Mouse (Mus musculus) heart, adult 2 months (tissue): ENCODE data around the gene Atp5c1. TPM values are rescaled to one million over a fixed set of nuclear protein-coding genes. Genes with fewer than 3 reads are reported as not detected.

Experiments
- DNase-seq, 2 experiments: peaks; one replicate each; pipeline ENCODE4 v3.0.0; 2021
- H3K27ac ChIP-seq: fragments of 200-600 bp; 2 replicates; pipeline ENCODE4 v1.8.1; 2022
- H3K27me3 ChIP-seq: fragments of 200-500 bp; 2 replicates; pipeline ENCODE4 v1.6.1; 2012; ENCODE audit warnings: mild to moderate bottlenecking, low read length, inconsistent platforms, mixed read lengths; ENCODE audit not compliant: control insufficient read depth, insufficient read depth
- H3K36me3 ChIP-seq: fragments of 200-500 bp; 2 replicates; pipeline ENCODE4 v1.6.1; 2012; ENCODE audit warnings: low read length, inconsistent platforms; ENCODE audit not compliant: control insufficient read depth, insufficient read depth
- H3K4me1 ChIP-seq: fragments of 200-500 bp; 2 replicates; pipeline ENCODE4 v1.6.1; 2011; ENCODE audit warnings: low read length; ENCODE audit not compliant: control insufficient read depth, insufficient read depth
- H3K4me3 ChIP-seq: fragments of 200-600 bp; 2 replicates; pipeline ENCODE4 v1.8.1; 2022
- H3K79me2 ChIP-seq: fragments of 200-500 bp; replicated peaks from 2 replicates; pipeline ENCODE4 v1.6.1; 2012; ENCODE audit warnings: mild to moderate bottlenecking, inconsistent platforms, low read length, moderate library complexity, mixed read lengths; ENCODE audit not compliant: control insufficient read depth, insufficient read depth
- H3K9ac ChIP-seq: fragments of 200-500 bp; 2 replicates; pipeline ENCODE4 v1.6.1; 2012; ENCODE audit warnings: low read depth, mild to moderate bottlenecking, control low read depth, inconsistent platforms, low read length, mixed read lengths
- CTCF ChIP-seq: fragments of 200-600 bp; IDR thresholded peaks from 2 replicates; pipeline ENCODE4 v1.8.1; 2022; ENCODE audit warnings: antibody characterized with exemption, mild to moderate bottlenecking, moderate library complexity
- EP300 ChIP-seq: fragments of 200-500 bp; IDR thresholded peaks from 2 replicates; pipeline ENCODE4 v1.6.1; 2011; ENCODE audit warnings: low read depth, low read length, control low read depth; ENCODE audit not compliant: insufficient read depth
- POLR2A ChIP-seq: fragments of 200-500 bp; IDR thresholded peaks from 2 replicates; pipeline ENCODE4 v1.6.1; 2011; ENCODE audit warnings: mild to moderate bottlenecking, low read depth, low read length, control low read depth; ENCODE audit not compliant: insufficient read depth
- WGBS: fragments of 180-500 bp; shearing (Covaris S2); methylation state at CpG from one replicate; pipeline ENCODE4 v1.1.7; 2018; 5-methylcytosine and 5-hydroxymethylcytosine counted together
- intact Hi-C: fragments of 180-260 bp; cut with DNase I; formaldehyde crosslinking; loops from one replicate; pipeline ENCODE4 v1.15.1; 2025
- polyA plus RNA-seq: library from polyadenylated mRNA; depleted of rRNA; stranded (reverse); fragments of >200 nt; gene quantifications from 2 replicates; pipeline ENCODE4 v1.2.3, GENCODE M21; 2012
- total RNA-seq, 2 experiments: library from RNA; stranded (reverse); gene quantifications; 2 replicates each; pipeline ENCODE4 v1.2.3; 2021

The Atp5c1 gene
- total and polyA plus RNA-seq, 3 experiments: 1,340 to 1,622 (median 1,558) TPM

- intact Hi-C loops: no loop called here
- DNase-seq: no peak
- Histone ChIP-seq H3K27ac (no peak overlapping the region), H3K27me3 (no peaks in the 10 kb centered on the region), H3K4me3 (no peak overlapping the region), H3K9ac (no peak overlapping the region), H3K79me2 (no peaks in the 10 kb centered on the region), H3K4me1 (no peaks in the 10 kb centered on the region), H3K36me3 (no peaks in the 10 kb centered on the region)
- TF ChIP-seq POLR2A (no peak), CTCF (no peak), EP300 (no peak)
- 39% methylated on average over 1 of the region's 1 CpGs for WGBS
These were observed 38.4 kb upstream of the Atp5c1 start for GRCm38 (mm10) chr2:10118751-10119150.

DNA sequence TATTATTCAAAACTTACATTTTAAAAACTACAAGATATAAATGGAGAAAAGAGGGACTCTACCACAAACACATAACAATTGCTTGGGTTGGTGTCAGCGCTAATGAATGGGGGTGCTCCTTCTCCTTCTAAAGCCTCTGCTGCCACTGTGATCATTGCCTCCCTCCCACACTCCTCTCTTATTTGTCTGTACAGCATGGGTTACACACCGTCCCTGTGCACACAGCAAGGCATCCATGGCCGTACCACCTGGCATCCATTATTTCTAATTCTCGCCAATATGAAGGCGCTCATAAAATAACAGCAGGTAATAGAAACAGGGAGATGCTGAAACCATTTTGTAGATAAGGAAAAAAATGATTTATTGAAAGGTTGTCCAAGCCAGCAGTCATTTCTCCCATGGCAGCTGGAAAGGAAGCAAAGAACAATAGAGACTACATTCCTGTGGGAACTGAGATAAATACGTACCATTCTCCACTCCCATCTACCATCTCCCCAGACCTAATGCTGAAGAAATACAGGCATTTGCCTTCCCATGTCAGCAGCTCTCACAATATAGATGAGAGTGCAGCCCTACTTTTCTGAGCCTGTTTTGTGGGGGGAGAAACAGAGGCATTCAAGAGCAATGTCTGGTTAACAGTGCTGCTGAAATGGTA, 28.4 kb upstream of the Atp5c1 start:
- H3K79me2 ChIP-seq: no peaks in the 10 kb centered on the region
- DNase-seq: no peak
- no peaks in the 10 kb centered on the region; the same call in 1 of the 2 replicates for H3K4me1 ChIP-seq
- TF ChIP-seq POLR2A: no peak
- TF ChIP-seq CTCF: no peak
- TF ChIP-seq EP300: no peak
- H3K4me3 ChIP-seq: no peak overlapping the region
- WGBS: 49% methylated on average over 6 of the region's 6 CpGs
- H3K27me3 ChIP-seq: no peaks in the 10 kb centered on the region
- intact Hi-C loops: no loop called here
- H3K27ac ChIP-seq: no peak overlapping the region
- H3K36me3 ChIP-seq: no peaks in the 10 kb centered on the region
- no peak overlapping the region for H3K9ac ChIP-seq

- WGBS: 32% methylated on average over 6 of the region's 6 CpGs
- no peaks in the 10 kb centered on the region for H3K36me3 ChIP-seq
- H3K9ac ChIP-seq: no peak overlapping the region
- no peak for TF ChIP-seq POLR2A
- peak; percentile 86 for TF ChIP-seq CTCF
- TF ChIP-seq EP300: 0 out of 2 replicates have a peak, but pooled peaks have one; percentile 42
- H3K27me3 ChIP-seq: no peaks in the 10 kb centered on the region
- H3K27ac ChIP-seq: no peak overlapping the region
- H3K4me3 ChIP-seq: no peak overlapping the region
- H3K4me1 ChIP-seq: no peaks in the 10 kb centered on the region
- no peaks in the 10 kb centered on the region for H3K79me2 ChIP-seq
- intact Hi-C loops: loop anchor here (1.0 to 2.0 kb wide), 2 partner anchors 42 to 187 kb away; no protein-coding TSS in a partner anchor
- peak; percentile 27 to 51 for DNase-seq
These were observed 20.9 kb upstream of the Atp5c1 start for GRCm38 (mm10) chr2:10101180-10101579.

DNA sequence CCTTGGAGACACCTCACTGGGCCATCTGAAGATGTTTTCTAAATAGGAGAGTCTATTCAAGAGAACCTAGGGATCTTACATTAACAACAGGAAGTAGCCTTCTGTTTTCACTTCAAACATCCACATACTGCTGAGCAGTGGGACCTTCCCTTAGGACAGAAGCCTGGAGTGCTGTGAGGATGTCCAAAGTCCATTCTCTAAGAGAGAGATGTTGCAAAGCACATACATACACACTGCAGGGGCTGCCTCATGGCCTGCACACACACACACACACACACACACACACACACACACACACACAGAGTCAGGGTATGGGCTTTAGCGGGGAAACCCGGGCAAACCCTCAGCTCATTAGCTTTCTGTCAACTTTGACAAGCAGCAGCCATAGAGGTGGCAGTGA, 20.2 kb upstream of the Atp5c1 start:
- Histone ChIP-seq H3K4me1 (no peaks in the 10 kb centered on the region), H3K4me3 (no peak overlapping the region), H3K9ac (no peak overlapping the region), H3K27ac (no peak overlapping the region), H3K27me3 (no peaks in the 10 kb centered on the region), H3K79me2 (no peaks in the 10 kb centered on the region), H3K36me3 (no peaks in the 10 kb centered on the region)
- 85% methylated on average over 2 of the region's 2 CpGs for WGBS
- TF ChIP-seq EP300 (no peak), POLR2A (no peak), CTCF (no peak)
- intact Hi-C loops: loop anchor here (2.0 kb wide), 1 partner anchor 42 kb away; no protein-coding TSS in a partner anchor
- no peak for DNase-seq

DNA sequence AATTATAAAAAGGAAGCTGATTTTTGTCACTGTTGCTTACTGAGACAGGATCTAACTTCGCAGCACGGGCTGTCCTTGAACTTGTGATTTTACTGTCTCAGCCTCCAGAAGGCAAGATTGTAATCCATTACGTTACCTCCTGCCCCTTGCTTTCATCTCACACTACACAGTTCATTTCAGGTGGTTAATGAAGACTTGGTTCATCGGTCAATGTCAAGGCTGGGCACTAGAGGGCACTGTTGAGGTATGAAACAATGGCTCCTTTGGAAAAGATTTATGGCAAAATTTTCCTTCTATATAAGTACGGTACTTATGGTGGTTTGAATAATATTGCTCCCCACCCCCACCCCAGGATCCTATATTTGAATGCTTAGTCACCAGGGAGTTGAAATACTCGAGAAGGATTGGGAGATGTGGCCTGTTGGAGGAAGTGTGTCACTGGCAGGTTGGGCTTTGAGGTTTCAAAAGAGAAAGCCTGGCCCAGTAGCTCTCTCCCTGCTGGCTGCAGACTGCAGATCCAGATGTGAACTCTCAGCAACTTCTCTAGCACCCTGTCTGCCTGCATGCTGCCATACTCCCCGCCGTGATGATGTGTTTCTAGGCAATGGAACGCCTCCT, 18.4 kb upstream of the Atp5c1 start:
- Histone ChIP-seq H3K27ac (no peak overlapping the region), H3K79me2 (no peaks in the 10 kb centered on the region), H3K36me3 (no peaks in the 10 kb centered on the region), H3K4me1 (no peaks in the 10 kb centered on the region), H3K9ac (no peak overlapping the region), H3K27me3 (no peaks in the 10 kb centered on the region), H3K4me3 (no peak overlapping the region)
- TF ChIP-seq EP300 (no peak), CTCF (peak; percentile 83)
- 29% methylated on average over 9 of the region's 9 CpGs for WGBS
- peak in 1 of 2 experiments; percentile 50 for DNase-seq
- intact Hi-C loops: no loop called here

DNA sequence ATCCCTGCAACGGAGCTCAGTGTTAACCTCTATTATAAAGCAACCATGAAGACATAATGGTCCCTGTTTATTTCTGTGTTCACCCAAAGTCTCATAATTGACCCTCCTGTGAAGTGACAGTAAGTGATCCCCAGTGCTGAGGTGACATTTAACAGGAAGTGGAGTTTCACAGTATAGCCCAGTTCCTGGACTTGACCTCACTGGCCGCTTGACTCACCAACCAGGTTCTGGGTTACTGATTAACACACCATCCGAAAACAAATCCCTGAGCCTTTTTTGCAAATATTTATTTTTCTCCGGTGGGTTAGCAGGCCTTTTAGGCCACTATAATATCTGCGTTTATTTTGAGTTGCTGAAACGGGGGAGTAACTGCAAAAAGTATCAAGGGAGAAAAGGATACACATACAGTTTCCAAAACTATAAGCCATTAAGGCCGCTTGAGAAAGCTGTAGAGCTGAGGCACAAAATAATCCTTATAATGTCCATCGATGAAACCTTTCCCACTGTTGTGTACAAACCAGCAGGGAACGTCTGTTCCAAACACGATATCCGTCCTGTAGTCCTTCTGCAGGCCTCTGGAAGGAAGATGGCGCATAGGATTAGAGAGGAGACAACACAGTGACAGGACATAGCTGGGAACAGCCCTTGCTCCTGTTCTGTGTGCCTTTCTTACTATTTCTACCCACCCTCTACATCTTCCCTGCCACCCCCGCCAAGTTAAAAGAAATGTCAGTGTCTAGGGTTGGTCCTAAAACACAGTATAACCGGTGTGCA, 14.2 kb upstream of the Atp5c1 start:
- DNase-seq: no peak
- Histone ChIP-seq H3K36me3 (peaks cover 4% of the 10 kb centered on the region), H3K27ac (no peak overlapping the region), H3K79me2 (no peaks in the 10 kb centered on the region), H3K4me3 (no peak overlapping the region), H3K27me3 (no peaks in the 10 kb centered on the region), H3K4me1 (no peaks in the 10 kb centered on the region), H3K9ac (no peak overlapping the region)
- no peak for TF ChIP-seq EP300
- TF ChIP-seq CTCF: no peak
- no peak for TF ChIP-seq POLR2A
- WGBS: 89% methylated on average over 14 of the region's 14 CpGs
- intact Hi-C loops: no loop called here
